Mouse (Mus musculus): ENCODE measurements around the gene Mettl24.

DNA sequence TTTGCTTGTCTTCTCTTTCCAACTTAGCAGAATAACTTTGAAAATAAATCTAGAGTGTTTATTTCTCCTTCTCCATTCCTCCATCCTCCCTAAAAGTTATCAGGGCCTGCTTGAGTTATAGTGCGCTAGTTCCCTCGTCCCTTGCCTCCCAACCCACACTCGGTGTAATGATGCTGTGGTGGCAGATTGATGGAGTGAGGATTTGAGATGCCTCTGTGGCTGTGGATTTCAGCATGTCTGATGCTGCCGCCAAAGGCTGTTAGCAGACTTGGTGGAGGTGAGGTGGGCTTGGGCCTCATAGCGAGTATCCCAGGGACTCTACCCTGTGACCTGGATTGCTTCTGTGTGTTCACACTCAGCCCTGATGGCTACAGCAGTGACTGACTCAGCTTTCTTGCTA lies 37.8 kb downstream of the Mettl24 start:
- TF ChIP-seq CTCF (IDR thresholded peaks at IDR 0.05; ENCODE audit: borderline replicate concordance, insufficient read depth, low read depth, low read length), result no peak
- TF ChIP-seq POLR2A (IDR thresholded peaks at IDR 0.05; ENCODE audit: borderline replicate concordance, insufficient read depth, low read length), result no peak

Data from cerebellum, adult 2 months (tissue).